In genomic region chr10:37072061-37072460, GRCm38 (mm10) we compare ENCODE assay signal across 7 mouse cellular contexts.
"Had no signal": no experiment of that assay in that cellular context is flagged by ENCODE, and none has a peak within 500 bp of the region (broad histone marks: within the 10 kb centered on the region; RNA-seq: fewer than 3 reads in every experiment).

No protein-coding gene starts in this region.

- H3K4me2 ChIP-seq: limb, embryonic 12.5 days; liver, embryonic 13.5 days; lung, embryonic 15.5 days had no signal

- H3K4me3 ChIP-seq: layer of hippocampus, adult 2 months; limb, embryonic 12.5 days; liver, embryonic 13.5 days; lung, embryonic 15.5 days had no signal

- H3K9me3 ChIP-seq: limb, embryonic 12.5 days; liver, embryonic 13.5 days; lung, embryonic 15.5 days had no signal

- H3K27me3 ChIP-seq: limb, embryonic 12.5 days; liver, embryonic 13.5 days; lung, embryonic 15.5 days had no signal

- H3K4me1 ChIP-seq: liver, embryonic 13.5 days; lung, embryonic 15.5 days had no signal

- ATAC-seq: liver, postnatal 0 days had no signal

- H3K9ac ChIP-seq: limb, embryonic 12.5 days; liver, embryonic 13.5 days; liver, postnatal 0 days; lung, embryonic 15.5 days had no signal

- DNase-seq: kidney, adult 18-20 months; thymus, adult 18-20 months had no signal

- H3K27ac ChIP-seq: layer of hippocampus, adult 2 months; limb, embryonic 12.5 days; liver, embryonic 13.5 days; lung, embryonic 15.5 days had no signal

- H3K36me3 ChIP-seq: limb, embryonic 12.5 days; liver, embryonic 13.5 days; lung, embryonic 15.5 days had no signal
